Mouse (Mus musculus) cerebellum, adult 8-10 months (tissue): ENCODE measurements around the gene Camsap2.

Experiments
- DNase-seq: peaks from one replicate; pipeline ENCODE4 v3.0.0; 2022

The Camsap2 gene

GRCm38 (mm10) chr1:136220037-136220871 lies 125.7 kb downstream of the Camsap2 start:
- DNase-seq: no peak
